Mouse (Mus musculus): ENCODE measurements around the gene Gm7903.
"Not testable (repeated sequence)": the region's sequence is repeated elsewhere in the genome, so short reads cannot be mapped to it uniquely, and the experiment has no call there.

The Gm7903 gene

DNA sequence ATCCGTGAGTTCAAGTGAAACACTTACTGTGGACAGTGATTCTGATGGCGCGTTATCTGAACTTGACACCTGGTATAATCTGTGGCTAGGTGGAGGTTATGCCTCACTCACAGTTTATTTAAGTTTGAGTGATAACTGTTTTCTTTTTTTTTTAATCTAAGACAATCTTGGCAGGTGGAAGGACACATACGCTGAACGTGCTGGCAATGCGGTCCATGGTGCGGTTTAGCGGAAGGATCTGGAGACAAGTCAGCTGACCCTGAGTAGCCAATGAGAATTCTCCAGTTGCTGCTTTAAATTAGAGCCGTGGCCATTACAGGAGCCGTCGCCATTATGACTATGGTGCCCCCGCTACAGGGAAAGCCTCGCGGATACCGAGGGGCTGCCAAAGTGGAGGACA, at the start of gene Gm7903:
Gene Gm7903, plus strand, starts transcription at position 301 of the 400 bp plus-strand sequence.
- not testable (repeated sequence) for DNase-seq

- not testable (repeated sequence) for DNase-seq
These were observed 30.1 kb upstream of the Gm7903 start for GRCm38 (mm10) chrX:135403578-135403977.

- DNase-seq = not testable (repeated sequence)
These were observed 12.4 kb upstream of the Gm7903 start for GRCm38 (mm10) chrX:135421203-135421602.

- not testable (repeated sequence) for DNase-seq
These were observed 11.8 kb upstream of the Gm7903 start for GRCm38 (mm10) chrX:135421824-135422223.

DNA sequence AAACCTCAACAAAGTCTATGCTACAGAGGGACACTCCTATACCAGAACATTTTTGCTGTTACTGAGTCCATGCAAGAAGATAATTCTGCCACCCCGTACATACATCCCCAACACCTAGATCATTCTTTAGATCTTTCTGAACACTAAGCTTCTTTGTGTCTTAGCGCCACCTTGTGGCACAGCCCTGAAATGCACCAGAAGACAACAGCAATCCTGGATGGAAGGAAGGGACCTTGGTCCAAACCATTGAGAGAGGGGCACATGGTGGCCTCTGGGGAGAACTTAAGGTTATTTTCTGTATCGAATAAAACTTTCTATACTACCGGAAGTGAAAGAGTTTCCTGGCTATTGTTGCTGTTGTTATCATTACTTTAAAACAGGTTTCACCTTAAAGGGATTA, 11.2 kb upstream of the Gm7903 start:
- not testable (repeated sequence) for DNase-seq

DNA sequence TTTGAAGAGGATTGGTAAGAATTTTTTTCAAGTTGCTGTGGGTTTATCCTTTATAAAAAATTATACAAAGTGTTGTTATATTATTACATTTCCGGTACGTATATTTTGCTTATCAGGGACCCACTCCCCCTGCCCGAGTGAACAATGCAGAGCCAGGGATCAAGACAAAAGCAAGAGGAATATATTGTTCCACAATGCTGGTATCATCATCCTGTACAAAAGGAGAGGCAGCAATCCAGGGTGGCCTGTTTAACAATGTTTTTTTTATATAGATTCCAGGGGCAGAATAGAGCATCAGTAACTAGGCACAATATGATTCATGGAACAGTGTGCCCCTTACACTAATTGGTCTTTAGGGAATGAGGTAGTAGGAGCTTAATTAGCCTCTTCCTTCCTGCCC, 30.5 kb downstream of the Gm7903 start:
- DNase-seq = not testable (repeated sequence)

DNA sequence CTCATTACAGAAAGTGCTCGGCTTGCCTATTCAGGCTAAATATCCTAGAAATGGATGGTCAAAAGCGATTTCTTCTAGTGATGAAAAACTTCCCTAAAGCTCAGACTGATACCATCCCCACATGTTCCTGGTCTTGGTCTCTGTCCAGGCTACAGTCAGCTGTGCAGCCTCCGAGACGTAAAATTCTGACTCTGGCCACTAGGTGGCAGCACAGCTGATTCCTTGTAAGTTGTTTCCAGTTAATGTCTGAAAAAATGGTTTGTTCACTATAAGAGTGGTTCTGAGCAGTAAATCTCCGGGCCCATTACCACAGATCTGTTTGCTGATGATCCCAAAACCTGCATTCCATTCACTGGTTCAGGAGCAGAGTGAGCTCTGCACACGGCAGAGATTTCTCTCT, 48.3 kb downstream of the Gm7903 start:
- not testable (repeated sequence) for DNase-seq

DNA sequence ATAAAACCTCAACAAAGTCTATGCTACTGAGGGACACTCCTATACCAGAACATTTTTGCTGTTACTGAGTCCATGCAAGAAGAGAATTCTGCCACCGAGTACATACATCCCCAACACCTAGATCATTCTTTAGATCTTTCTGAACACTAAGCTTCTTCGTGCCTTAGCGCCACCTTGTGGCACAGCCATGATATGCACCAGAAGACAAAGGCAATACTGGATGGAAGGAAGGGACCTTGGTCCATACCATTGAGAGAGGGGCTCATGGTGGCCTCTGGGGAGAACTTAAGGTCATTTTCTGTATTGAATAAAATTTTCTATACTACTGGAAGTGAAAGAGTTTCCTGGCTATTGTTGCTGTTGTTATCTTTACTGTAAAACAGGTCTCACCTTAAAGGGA, 49.5 kb downstream of the Gm7903 start:
- DNase-seq = not testable (repeated sequence)
